Mouse (Mus musculus) liver, adult 2 months (tissue): Measurements from ENCODE around the gene Litaf.

ENCODE experiments used
- CTCF ChIP-seq: fragments of 200-500 bp; IDR thresholded peaks from 2 replicates; pipeline ENCODE4 v1.5.1; 2011; ENCODE audit warnings: low read depth, low read length, control low read depth
- POLR2A ChIP-seq: fragments of 200-500 bp; IDR thresholded peaks from 2 replicates; pipeline ENCODE4 v1.6.1; 2011; ENCODE audit warnings: low read length, control low read depth; ENCODE audit not compliant: insufficient read depth; ENCODE audit errors: extremely low read depth

GRCm38 (mm10) chr16:11040603-11041002 lies 25.4 kb downstream of the Litaf start:
- TF ChIP-seq CTCF (no peak), POLR2A (no peak)
